Mouse (Mus musculus) intestine, embryonic 14.5 days (tissue): ENCODE measurements around the gene Rho. TPM values are rescaled to one million over a fixed set of nuclear protein-coding genes. Genes with fewer than 3 reads are reported as not detected.
A peak's percentile ranks its signal among the peaks of the same experiment; 100 is the strongest.

Source experiments
- ATAC-seq: fragments of 200-750 bp; cut with Nextera tagmentation; replicated peaks from 2 replicates; pipeline ENCODE4 v1.8.0; 2017; ENCODE audit warnings: low read depth, moderate number of reproducible peaks, moderate TSS enrichment, moderate library complexity; ENCODE audit not compliant: low FRiP score, low TSS enrichment
- DNase-seq: peaks from one replicate; pipeline ENCODE4 v3.0.0-alpha.2; 2018; ENCODE audit warnings: low spot score
- H3K27ac ChIP-seq: fragments of 300-500 bp; sonication (generic); 2 replicates; pipeline ENCODE4 v1.5.1; 2014; ENCODE audit warnings: low read depth, mild to moderate bottlenecking, control low read depth
- H3K27me3 ChIP-seq: fragments of 300-500 bp; sonication (generic); replicated peaks from 2 replicates; pipeline ENCODE4 v1.6.1; 2014; ENCODE audit warnings: low read length, control low read depth; ENCODE audit not compliant: control insufficient read depth, insufficient read depth
- H3K36me3 ChIP-seq: fragments of 300-500 bp; sonication (generic); 2 replicates; pipeline ENCODE4 v1.6.1; 2014; ENCODE audit warnings: low read length, control low read depth; ENCODE audit not compliant: control insufficient read depth, insufficient read depth
- H3K4me1 ChIP-seq: fragments of 300-500 bp; sonication (generic); replicated peaks from 2 replicates; pipeline ENCODE4 v1.6.1; 2014; ENCODE audit warnings: low read length, control low read depth, mixed read lengths; ENCODE audit not compliant: control insufficient read depth, insufficient read depth
- H3K4me2 ChIP-seq: fragments of 300-500 bp; sonication (generic); 2 replicates; pipeline ENCODE4 v1.6.1; 2014; ENCODE audit warnings: low read length
- H3K4me3 ChIP-seq: fragments of 300-500 bp; sonication (generic); 2 replicates; pipeline ENCODE4 v1.5.1; 2014; ENCODE audit warnings: low read depth, low read length, control low read depth, mixed read lengths
- H3K9ac ChIP-seq: fragments of 300-500 bp; sonication (generic); 2 replicates; pipeline ENCODE4 v1.6.1; 2014; ENCODE audit warnings: mild to moderate bottlenecking, low read length
- H3K9me3 ChIP-seq: fragments of 300-500 bp; sonication (generic); 2 replicates; pipeline ENCODE4 v1.6.1; 2016; ENCODE audit warnings: low read length, control low read depth; ENCODE audit not compliant: control insufficient read depth
- WGBS: fragments of 180-500 bp; shearing (Covaris S2); extraction: QIAGEN DNeasy Blood & Tissue Kit; methylation state at CpG from one replicate; pipeline ENCODE4 v1.1.7; 2014; 5-methylcytosine and 5-hydroxymethylcytosine counted together
- polyA plus RNA-seq: library from polyadenylated mRNA; unstranded; fragments of >200 nt; fragmentation: Nextera tagmentation; extraction: Ambion mirVana; gene quantifications from 2 replicates; pipeline ENCODE4 v1.2.1, GENCODE M21; 2014

Gene Rho
- polyA plus RNA-seq, 1 experiment from 2014 or later, result not detected

DNA sequence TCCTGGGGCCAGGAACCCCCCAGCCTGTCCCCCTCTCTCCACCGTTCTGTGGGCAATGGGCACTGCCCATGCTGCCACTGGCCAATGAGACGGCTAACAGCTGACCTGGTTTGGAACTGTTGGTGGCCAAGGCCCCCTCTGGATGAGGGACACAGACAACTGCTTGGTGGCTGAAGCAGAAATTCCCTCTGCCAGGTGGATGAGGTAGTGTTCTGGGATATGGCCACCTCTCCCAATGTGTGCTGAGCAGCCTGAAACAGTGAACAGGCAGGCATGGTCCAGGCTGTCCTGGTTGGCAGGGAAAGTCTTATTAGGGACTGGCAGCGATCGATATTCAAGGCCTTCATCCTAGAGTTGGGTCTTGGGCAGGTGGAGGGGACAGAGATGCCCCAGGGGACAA lies 23.6 kb downstream of the Rho start:
- no peaks in the 10 kb centered on the region for H3K9me3 ChIP-seq
- H3K4me2 ChIP-seq, result no peak overlapping the region
- no peak overlapping the region for H3K27ac ChIP-seq
- no peak overlapping the region for H3K4me3 ChIP-seq
- ATAC-seq, result no peak
- H3K27me3 ChIP-seq, result no peaks in the 10 kb centered on the region
- no peak for DNase-seq
- H3K4me1 ChIP-seq, result peaks cover 26% of the 10 kb centered on the region
- H3K9ac ChIP-seq, result no peak overlapping the region
- WGBS, result 82% methylated on average over 4 of the region's 4 CpGs
- H3K36me3 ChIP-seq, result peaks cover 24% of the 10 kb centered on the region

DNA sequence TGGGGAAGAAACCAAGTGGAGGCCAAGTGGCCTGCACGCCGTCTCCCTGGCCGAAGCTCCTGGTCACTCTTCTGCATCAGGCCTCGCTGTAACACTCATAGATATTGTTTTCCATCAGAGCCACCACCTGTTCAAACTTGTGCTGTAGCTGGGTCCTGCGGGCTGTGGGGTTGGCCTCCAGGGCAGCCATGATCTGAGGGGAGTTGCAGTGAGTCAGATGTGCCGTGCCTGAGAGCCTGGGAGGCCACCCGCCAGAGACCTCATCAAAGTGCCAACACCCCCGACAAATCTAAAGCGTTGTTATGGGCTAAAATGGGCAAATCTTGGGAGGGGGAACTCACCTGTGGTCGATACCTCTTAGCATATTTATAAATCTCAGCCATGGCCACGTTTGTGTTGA lies 24.1 kb downstream of the Rho start:
- H3K4me3 ChIP-seq, result no peak overlapping the region
- H3K4me2 ChIP-seq, result no peak overlapping the region
- DNase-seq (no peak), ATAC-seq (no peak)
- WGBS, result 83% methylated on average over 11 of the region's 11 CpGs
- H3K9me3 ChIP-seq, result no peaks in the 10 kb centered on the region
- H3K27me3 ChIP-seq, result no peaks in the 10 kb centered on the region
- no peak overlapping the region for H3K9ac ChIP-seq
- H3K36me3 ChIP-seq, result peaks cover 29% of the 10 kb centered on the region
- H3K27ac ChIP-seq, result no peak overlapping the region
- H3K4me1 ChIP-seq, result peaks cover 26% of the 10 kb centered on the region

DNA sequence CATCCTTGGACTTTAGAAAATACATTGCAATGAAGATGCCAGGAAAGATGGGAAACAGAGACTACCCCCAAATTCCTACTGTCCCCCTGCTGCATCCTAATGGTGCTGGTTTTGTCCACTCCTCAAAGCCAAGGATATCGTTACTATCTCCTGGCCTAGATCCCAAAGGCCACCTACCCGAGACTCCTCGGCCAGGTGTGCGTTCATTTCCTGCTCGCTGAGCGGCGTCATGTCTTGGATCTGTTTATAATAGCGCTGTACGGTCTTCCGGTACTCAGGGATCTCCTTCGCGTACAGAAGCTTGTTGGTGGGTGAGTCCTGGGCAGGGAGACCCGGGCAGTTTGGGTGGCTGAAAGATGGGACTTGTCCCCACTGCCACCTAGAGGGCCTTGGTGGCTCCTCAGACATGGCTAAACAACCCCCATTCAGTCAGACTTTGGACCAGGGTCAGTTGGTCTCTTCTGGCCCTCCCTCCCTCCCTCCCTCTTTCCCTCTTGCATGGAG lies 24.9 kb downstream of the Rho start:
- Histone ChIP-seq H3K4me3 (no peak overlapping the region), H3K4me1 (peaks cover 26% of the 10 kb centered on the region), H3K36me3 (peaks cover 31% of the 10 kb centered on the region), H3K27me3 (no peaks in the 10 kb centered on the region), H3K9me3 (no peaks in the 10 kb centered on the region), H3K27ac (peak overlapping the region; percentile 30), H3K4me2 (no peak overlapping the region), H3K9ac (no peak overlapping the region)
- 69% methylated on average over 13 of the region's 13 CpGs for WGBS
- ATAC-seq (peak; percentile 6; the same call in 1 of the 2 replicates), DNase-seq (no peak)

DNA sequence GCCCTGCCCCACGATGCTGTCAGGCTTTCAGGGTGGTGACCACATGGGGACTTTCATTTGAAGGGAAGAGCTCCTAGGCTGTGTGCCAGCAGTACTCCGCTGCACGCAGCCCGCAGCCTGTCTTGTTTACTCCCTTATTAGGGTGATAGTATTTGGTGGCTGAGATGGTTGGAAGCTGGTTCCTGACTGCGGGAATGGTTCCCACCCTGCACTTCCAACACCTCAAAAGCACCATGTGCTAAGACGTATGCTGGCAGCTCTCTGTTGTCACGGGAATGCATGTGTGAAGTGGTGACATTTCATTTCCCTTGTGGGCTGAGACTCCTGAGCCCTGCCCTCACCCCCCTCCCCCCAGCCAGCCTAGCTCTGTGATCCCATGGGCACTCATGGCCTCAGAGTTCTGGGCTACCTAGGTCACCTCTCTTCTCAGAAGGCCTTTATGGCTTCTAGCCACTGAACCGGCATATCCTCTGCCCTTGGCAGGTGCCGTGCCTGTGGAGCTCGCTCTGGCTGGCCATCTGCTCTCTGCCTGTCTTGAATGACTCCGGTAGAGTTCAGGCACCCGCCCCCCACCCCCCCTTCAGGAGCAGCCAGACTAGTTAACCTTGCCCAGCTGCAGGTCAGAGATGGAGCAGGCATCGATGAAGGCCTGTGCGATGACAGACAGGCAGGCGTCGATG lies 25.5 kb downstream of the Rho start:
- H3K27ac ChIP-seq, result peak overlapping the region; percentile 30; the same call in 1 of the 2 replicates
- H3K27me3 ChIP-seq, result no peaks in the 10 kb centered on the region
- DNase-seq (no peak), ATAC-seq (peak; percentile 36; the same call in 1 of the 2 replicates)
- no peak overlapping the region for H3K4me3 ChIP-seq
- no peaks in the 10 kb centered on the region for H3K9me3 ChIP-seq
- WGBS, result 40% methylated on average over 16 of the region's 16 CpGs
- H3K4me1 ChIP-seq, result peaks cover 26% of the 10 kb centered on the region
- no peak overlapping the region for H3K4me2 ChIP-seq
- H3K36me3 ChIP-seq, result peaks cover 32% of the 10 kb centered on the region
- no peak overlapping the region for H3K9ac ChIP-seq

DNA sequence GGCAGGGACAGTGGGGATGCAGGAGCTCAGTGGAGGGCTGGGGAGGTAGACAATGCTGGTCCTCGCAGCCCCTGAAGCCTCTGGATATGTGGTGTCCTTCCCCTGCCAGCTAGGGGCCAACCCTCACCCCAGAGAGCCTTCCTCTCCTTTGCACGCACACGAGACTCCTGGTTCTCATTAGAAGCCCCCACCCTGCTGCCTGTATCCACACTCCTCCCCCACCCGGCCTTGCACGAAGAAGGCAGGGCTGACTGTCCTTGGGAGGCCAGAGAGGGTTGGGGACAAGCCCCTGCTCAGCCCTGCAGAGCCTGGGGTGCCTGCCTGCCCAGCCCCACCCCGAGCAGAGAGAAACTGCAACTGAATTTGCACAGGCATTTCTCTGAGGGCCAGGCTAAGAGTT lies 26.1 kb downstream of the Rho start:
- Histone ChIP-seq H3K27me3 (no peaks in the 10 kb centered on the region), H3K36me3 (peaks cover 38% of the 10 kb centered on the region), H3K9ac (no peak overlapping the region), H3K27ac (0 out of 2 replicates have a peak overlapping the region, but pooled peaks have one; percentile 30), H3K4me2 (no peak overlapping the region), H3K4me1 (peaks cover 26% of the 10 kb centered on the region), H3K4me3 (no peak overlapping the region), H3K9me3 (no peaks in the 10 kb centered on the region)
- 55% methylated on average over 6 of the region's 6 CpGs for WGBS
- DNase-seq (no peak), ATAC-seq (no peak)

DNA sequence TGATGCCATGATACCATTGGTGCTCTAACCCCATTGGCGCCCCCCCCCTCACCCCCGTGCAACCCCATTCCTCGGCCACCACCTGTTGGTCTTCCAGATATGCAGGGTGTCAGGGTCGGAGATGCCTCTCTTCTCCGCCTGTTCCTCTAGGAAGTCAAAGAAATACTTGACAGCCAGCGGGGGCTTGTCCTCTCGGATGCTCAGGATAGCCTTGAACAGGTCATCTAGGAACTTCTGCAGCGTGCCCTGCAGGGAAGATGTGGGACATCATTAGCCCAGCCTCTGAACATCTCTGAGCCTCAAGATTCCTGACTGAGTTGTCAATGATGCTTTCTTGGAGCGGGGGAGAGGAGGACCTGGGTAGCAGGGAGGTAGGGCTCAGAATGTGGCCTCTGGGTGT lies 26.9 kb downstream of the Rho start:
- no peaks in the 10 kb centered on the region for H3K27me3 ChIP-seq
- 89% methylated on average over 9 of the region's 9 CpGs for WGBS
- H3K27ac ChIP-seq, result no peak overlapping the region

DNA sequence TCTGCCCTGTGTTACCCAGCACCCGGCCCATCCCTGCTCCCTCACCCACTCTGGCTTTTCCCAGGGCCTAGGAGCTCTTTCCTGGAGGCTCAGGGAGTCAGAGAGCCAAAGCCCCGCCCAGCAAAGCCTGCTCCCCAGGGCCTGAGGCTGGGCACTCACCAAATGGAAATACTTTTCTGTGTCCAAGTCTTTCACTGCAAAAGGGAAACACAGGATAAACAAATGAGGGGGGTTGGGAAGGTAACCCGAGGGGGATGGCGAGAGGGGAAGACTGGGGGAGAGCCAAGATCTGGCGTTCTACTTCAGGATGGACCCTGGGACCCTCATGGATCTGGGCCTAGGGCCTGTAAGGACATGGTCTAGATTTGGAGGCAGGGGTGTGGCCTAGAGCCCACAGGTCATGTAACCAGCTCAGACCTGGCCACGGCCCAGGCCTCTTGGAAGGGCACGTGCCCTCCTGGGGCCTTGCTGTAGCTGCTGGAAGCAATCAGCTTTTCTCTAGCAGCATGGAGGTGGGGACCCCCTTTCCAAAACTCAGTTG lies 27.7 kb downstream of the Rho start:
- H3K4me2 ChIP-seq, result no peak overlapping the region
- no peaks in the 10 kb centered on the region for H3K9me3 ChIP-seq
- H3K9ac ChIP-seq, result no peak overlapping the region
- H3K36me3 ChIP-seq, result peaks cover 50% of the 10 kb centered on the region
- no peak for ATAC-seq
- H3K27me3 ChIP-seq, result no peaks in the 10 kb centered on the region
- DNase-seq, result no peak
- WGBS, result 42% methylated on average over 7 of the region's 7 CpGs
- no peak overlapping the region for H3K4me3 ChIP-seq
- peaks cover 26% of the 10 kb centered on the region for H3K4me1 ChIP-seq
- no peak overlapping the region for H3K27ac ChIP-seq

More for the DNA sequence above, 26.9 kb downstream of the Rho start:
- Histone ChIP-seq H3K4me2 (no peak overlapping the region), H3K4me1 (peaks cover 26% of the 10 kb centered on the region), H3K9ac (no peak overlapping the region), H3K9me3 (no peaks in the 10 kb centered on the region), H3K4me3 (no peak overlapping the region), H3K36me3 (peaks cover 44% of the 10 kb centered on the region)
- no peak for ATAC-seq
- DNase-seq, result no peak

DNA sequence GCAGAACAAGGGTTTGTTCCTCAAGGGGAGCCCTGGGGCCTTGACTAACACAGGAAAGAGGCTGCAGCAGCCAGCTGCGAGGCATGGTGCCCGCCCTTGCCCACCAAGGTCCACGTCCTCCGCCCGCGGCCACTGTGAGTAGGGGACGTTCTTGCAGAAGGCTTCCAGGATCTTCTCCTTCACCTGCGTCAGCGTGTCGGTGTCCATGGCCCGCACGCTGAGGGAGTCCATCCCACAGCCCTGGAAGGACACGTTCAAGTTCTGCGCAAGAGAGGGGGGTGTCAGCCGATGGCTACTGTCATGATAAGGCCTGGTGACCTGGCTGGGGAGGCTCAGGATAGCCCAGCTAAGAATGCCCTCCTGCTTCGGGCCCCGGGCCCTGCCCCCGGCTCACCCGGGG lies 28.8 kb downstream of the Rho start:
- Histone ChIP-seq H3K36me3 (peaks cover 54% of the 10 kb centered on the region), H3K4me1 (peaks cover 26% of the 10 kb centered on the region), H3K27me3 (no peaks in the 10 kb centered on the region), H3K9ac (no peak overlapping the region), H3K9me3 (no peaks in the 10 kb centered on the region), H3K27ac (no peak overlapping the region), H3K4me3 (no peak overlapping the region), H3K4me2 (no peak overlapping the region)
- ATAC-seq (no peak), DNase-seq (no peak)
- WGBS, result 92% methylated on average over 19 of the region's 19 CpGs

DNA sequence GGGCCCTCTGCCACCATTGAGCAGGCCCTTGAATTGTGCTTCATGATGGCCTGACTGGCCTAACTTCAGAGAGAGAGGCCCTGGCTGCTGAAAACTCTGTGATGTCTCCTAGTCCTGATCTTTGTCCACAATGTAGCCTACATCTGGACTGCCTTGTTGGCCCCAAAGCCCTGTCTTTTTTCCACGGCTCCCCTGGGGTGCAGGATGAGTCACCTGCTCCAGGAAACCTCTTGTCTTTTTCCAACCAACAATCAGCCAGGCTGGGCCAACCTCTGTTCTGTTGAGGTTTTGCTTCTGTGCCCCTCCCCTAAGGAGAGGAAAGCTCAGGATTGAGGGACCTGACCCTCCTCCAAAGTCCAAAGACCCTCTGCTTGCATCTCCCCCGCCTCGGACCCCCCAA lies 30.2 kb downstream of the Rho start:
- H3K36me3 ChIP-seq, result peaks cover 61% of the 10 kb centered on the region

More for the DNA sequence above, 30.2 kb downstream of the Rho start:
- Histone ChIP-seq H3K9ac (no peak overlapping the region), H3K9me3 (no peaks in the 10 kb centered on the region), H3K4me1 (peaks cover 19% of the 10 kb centered on the region), H3K27ac (no peak overlapping the region), H3K4me3 (no peak overlapping the region), H3K27me3 (no peaks in the 10 kb centered on the region), H3K4me2 (no peak overlapping the region)
- 90% methylated on average over 3 of the region's 3 CpGs for WGBS
- ATAC-seq (no peak), DNase-seq (no peak)
